Mouse (Mus musculus): ENCODE data around the gene Myo6.

DNA sequence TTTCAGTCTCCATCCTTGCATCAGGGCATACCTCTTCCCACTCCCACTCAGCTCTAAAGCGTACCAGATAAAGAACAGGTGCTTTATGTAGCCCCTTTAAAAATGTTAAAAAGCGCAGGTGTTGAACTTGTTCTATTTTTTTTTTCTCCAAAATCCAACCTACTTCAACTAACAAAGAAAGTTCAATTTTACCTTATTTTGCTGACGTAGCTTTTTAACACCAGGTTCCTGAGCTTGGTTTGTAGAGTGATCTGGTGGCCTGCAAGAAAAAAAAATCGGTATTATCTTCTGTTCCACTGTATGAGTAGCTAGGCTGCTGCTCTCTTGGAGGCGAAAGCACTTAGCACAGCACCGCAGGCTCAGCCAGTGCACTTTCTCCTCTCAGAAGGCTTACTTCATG, 151.1 kb downstream of the Myo6 start:
- no peak for TF ChIP-seq POLR2A (IDR thresholded peaks at IDR 0.05; ENCODE audit: borderline replicate concordance, insufficient read depth, low read length)
- TF ChIP-seq CTCF (IDR thresholded peaks at IDR 0.05; ENCODE audit: borderline replicate concordance, insufficient read depth, low read depth, low read length), result no peak

Data from cerebellum, adult 2 months (tissue).